Mouse (Mus musculus) erythroblast, adult 5-6 weeks (primary cell): ENCODE measurements around the gene Nelfb. TPM values are rescaled to one million over a fixed set of nuclear protein-coding genes. Genes with fewer than 3 reads are reported as not detected.

Source experiments
- ATAC-seq: replicated peaks from 2 replicates; pipeline ENCODE4 v1.8.0; 2016; ENCODE audit warnings: moderate number of reproducible peaks, mild to moderate bottlenecking, moderate TSS enrichment, inconsistent platforms; ENCODE audit not compliant: poor library complexity, low FRiP score, severe bottlenecking
- total RNA-seq, 2 experiments: library from RNA; stranded (forward) in 1 of 2; stranded (reverse) in 1 of 2; fragments of 150-400 nt in 1 of 2; fragments of 200-764, 138-1000 nt in 1 of 2; gene quantifications; 2 replicates each; pipeline versions ENCODE4 v1.2.3 to v1.2.4; 2015 to 2017; ENCODE audit warnings: low replicate concordance in 2 of 2

Nelfb gene
- total RNA-seq, 2 experiments from 2014 or later: 0.77 to 25.7 TPM

DNA sequence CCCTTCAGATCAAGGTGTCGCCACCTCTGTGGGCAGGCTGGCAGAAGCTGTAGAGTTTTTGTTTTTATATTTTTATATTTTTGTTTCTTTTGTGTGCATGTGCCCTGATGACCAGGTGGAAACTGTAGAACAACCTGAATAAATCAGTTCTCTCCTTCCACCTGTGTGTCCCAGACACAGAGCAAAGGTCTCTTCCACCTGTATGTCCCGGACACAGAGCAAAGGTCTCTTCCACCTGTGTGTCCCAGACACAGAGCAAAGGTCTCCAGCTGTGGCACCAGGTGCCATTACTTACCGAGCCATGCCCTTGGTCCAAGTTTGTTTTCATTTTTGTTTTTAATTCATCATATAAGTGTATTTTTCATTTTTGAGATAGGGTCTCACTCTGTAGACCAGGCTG, 55.1 kb downstream of the Nelfb start:
- no peak for ATAC-seq

DNA sequence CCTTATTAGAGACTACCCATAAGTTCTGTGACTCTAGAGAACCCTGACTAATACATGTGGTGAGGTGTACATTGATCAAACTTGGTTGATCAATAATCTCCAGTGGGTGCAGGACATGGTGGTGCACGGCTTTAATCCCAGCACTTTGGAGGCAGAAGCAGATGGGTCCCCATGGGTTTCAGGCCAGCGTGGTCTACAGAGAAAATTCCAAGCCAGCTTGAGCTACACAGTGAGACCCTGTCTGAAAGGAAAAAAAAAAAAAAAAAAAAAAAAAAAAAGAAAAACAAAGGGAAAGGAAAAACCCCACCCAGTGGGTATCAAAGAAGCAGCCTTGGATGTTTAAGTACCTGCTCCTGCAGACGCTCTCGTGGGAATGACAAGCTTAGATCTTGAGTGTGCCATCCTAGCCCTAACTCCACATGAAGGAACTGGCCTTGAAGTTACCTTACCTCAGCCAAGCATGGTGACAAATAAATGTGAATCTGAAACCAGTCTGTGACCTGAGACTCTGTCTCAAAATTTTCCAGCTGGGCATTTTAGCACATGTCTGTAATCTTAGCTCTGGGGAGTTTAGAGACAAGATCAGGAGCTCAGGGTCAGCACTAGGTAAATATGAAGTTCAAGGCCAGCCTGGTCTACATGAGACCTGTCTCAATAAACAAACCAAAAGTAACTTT, 59.9 kb downstream of the Nelfb start:
- ATAC-seq: no peak

Other genes starting within 250 kb of the Nelfb start
Only the 30 nearest of the 33 such genes appear.
- 17.6 and 33.6 TPM in 2 replicates for gene Mrpl41, start 236.4 kb downstream of the Nelfb start, total RNA-seq (2015; ENCODE audit: low replicate concordance)
- gene Mrpl41, start 236.4 kb downstream of the Nelfb start, total RNA-seq (2017; ENCODE audit: low replicate concordance): 18.8 and 37.7 TPM in 2 replicates
- 24.8 and 46.6 TPM in 2 replicates for gene Pnpla7, start 235.5 kb downstream of the Nelfb start, total RNA-seq (2015; ENCODE audit: low replicate concordance)
- gene Pnpla7, start 235.5 kb downstream of the Nelfb start, total RNA-seq (2017; ENCODE audit: low replicate concordance): 29.9 and 37.2 TPM in 2 replicates
- 1.7 and 2.1 TPM in 2 replicates for gene Nsmf, start 157.1 kb downstream of the Nelfb start, total RNA-seq (2015; ENCODE audit: low replicate concordance)
- gene Nsmf, start 157.1 kb downstream of the Nelfb start, total RNA-seq (2017; ENCODE audit: low replicate concordance): 0.60 and 1.5 TPM in 2 replicates
- not detected in 2 replicates for gene Entpd8, start 131.2 kb downstream of the Nelfb start, total RNA-seq (2015; ENCODE audit: low replicate concordance)
- not detected in 2 replicates for gene Entpd8, start 131.2 kb downstream of the Nelfb start, total RNA-seq (2017; ENCODE audit: low replicate concordance)
- not detected in 2 replicates for gene Noxa1, start 116.3 kb downstream of the Nelfb start, total RNA-seq (2015; ENCODE audit: low replicate concordance)
- not detected in 2 replicates for gene Noxa1, start 116.3 kb downstream of the Nelfb start, total RNA-seq (2017; ENCODE audit: low replicate concordance)
- gene Nrarp, start 30.7 kb downstream of the Nelfb start, total RNA-seq (2015; ENCODE audit: low replicate concordance): not detected in 2 replicates
- 0.51 TPM in 1 of 2 replicates, not detected in the other for gene Nrarp, start 30.7 kb downstream of the Nelfb start, total RNA-seq (2017; ENCODE audit: low replicate concordance)
- gene Tor4a, start 14.6 kb downstream of the Nelfb start, total RNA-seq (2015; ENCODE audit: low replicate concordance): 3.1 and 5.0 TPM in 2 replicates
- gene Tor4a, start 14.6 kb downstream of the Nelfb start, total RNA-seq (2017; ENCODE audit: low replicate concordance): 6.7 and 7.4 TPM in 2 replicates
- not detected in 2 replicates for gene Stpg3, start 3.1 kb upstream of the Nelfb start, total RNA-seq (2015; ENCODE audit: low replicate concordance)
- 0.34 TPM in 1 of 2 replicates, not detected in the other for gene Stpg3, start 3.1 kb upstream of the Nelfb start, total RNA-seq (2017; ENCODE audit: low replicate concordance)
- gene Fam166a, start 7.3 kb upstream of the Nelfb start, total RNA-seq (2015; ENCODE audit: low replicate concordance): not detected in 2 replicates
- not detected in 2 replicates for gene Fam166a, start 7.3 kb upstream of the Nelfb start, total RNA-seq (2017; ENCODE audit: low replicate concordance)
- gene Tubb4b, start 13.2 kb upstream of the Nelfb start, total RNA-seq (2015; ENCODE audit: low replicate concordance): 161 and 203 TPM in 2 replicates
- gene Tubb4b, start 13.2 kb upstream of the Nelfb start, total RNA-seq (2017; ENCODE audit: low replicate concordance): 205 and 234 TPM in 2 replicates
- gene Slc34a3, start 22.9 kb upstream of the Nelfb start, total RNA-seq (2015; ENCODE audit: low replicate concordance): not detected in 2 replicates
- not detected in 2 replicates for gene Slc34a3, start 22.9 kb upstream of the Nelfb start, total RNA-seq (2017; ENCODE audit: low replicate concordance)
- gene Rnf224, start 25.3 kb upstream of the Nelfb start, total RNA-seq (2015; ENCODE audit: low replicate concordance): not detected in 2 replicates
- not detected in 2 replicates for gene Rnf224, start 25.3 kb upstream of the Nelfb start, total RNA-seq (2017; ENCODE audit: low replicate concordance)
- gene Rnf208, start 30.8 kb upstream of the Nelfb start, total RNA-seq (2015; ENCODE audit: low replicate concordance): not detected in 2 replicates
- gene Rnf208, start 30.8 kb upstream of the Nelfb start, total RNA-seq (2017; ENCODE audit: low replicate concordance): not detected in 2 replicates
- not detected in 2 replicates for gene Cysrt1, start 31.0 kb upstream of the Nelfb start, total RNA-seq (2015; ENCODE audit: low replicate concordance)
- not detected in 2 replicates for gene Cysrt1, start 31.0 kb upstream of the Nelfb start, total RNA-seq (2017; ENCODE audit: low replicate concordance)
- 2.1 and 3.3 TPM in 2 replicates for gene AL732309.1, start 35.4 kb upstream of the Nelfb start, total RNA-seq (2015; ENCODE audit: low replicate concordance)
- 1.6 TPM in 1 of 2 replicates, not detected in the other for gene AL732309.1, start 35.4 kb upstream of the Nelfb start, total RNA-seq (2017; ENCODE audit: low replicate concordance)
- 2.5 and 8.8 TPM in 2 replicates for gene Tmem203, start 44.0 kb upstream of the Nelfb start, total RNA-seq (2015; ENCODE audit: low replicate concordance)
- 2.2 and 3.7 TPM in 2 replicates for gene Tmem203, start 44.0 kb upstream of the Nelfb start, total RNA-seq (2017; ENCODE audit: low replicate concordance)
- 1.5 and 4.0 TPM in 2 replicates for gene Tprn, start 51.1 kb upstream of the Nelfb start, total RNA-seq (2015; ENCODE audit: low replicate concordance)
- 0.26 and 2.6 TPM in 2 replicates for gene Tprn, start 51.1 kb upstream of the Nelfb start, total RNA-seq (2017; ENCODE audit: low replicate concordance)
- 36.5 and 67.5 TPM in 2 replicates for gene Ssna1, start 60.9 kb upstream of the Nelfb start, total RNA-seq (2015; ENCODE audit: low replicate concordance)
- gene Ssna1, start 60.9 kb upstream of the Nelfb start, total RNA-seq (2017; ENCODE audit: low replicate concordance): 9.9 and 24.8 TPM in 2 replicates
- 8.4 and 12.9 TPM in 2 replicates for gene Anapc2, start 61.0 kb upstream of the Nelfb start, total RNA-seq (2015; ENCODE audit: low replicate concordance)
- 9.2 and 18.7 TPM in 2 replicates for gene Anapc2, start 61.0 kb upstream of the Nelfb start, total RNA-seq (2017; ENCODE audit: low replicate concordance)
- gene Tmem210, start 76.7 kb upstream of the Nelfb start, total RNA-seq (2015; ENCODE audit: low replicate concordance): not detected in 2 replicates
- gene Tmem210, start 76.7 kb upstream of the Nelfb start, total RNA-seq (2017; ENCODE audit: low replicate concordance): not detected in 2 replicates
- gene Lrrc26, start 78.4 kb upstream of the Nelfb start, total RNA-seq (2015; ENCODE audit: low replicate concordance): not detected in 2 replicates
- not detected in 2 replicates for gene Lrrc26, start 78.4 kb upstream of the Nelfb start, total RNA-seq (2017; ENCODE audit: low replicate concordance)
- not detected in 2 replicates for gene Grin1, start 107.7 kb upstream of the Nelfb start, total RNA-seq (2015; ENCODE audit: low replicate concordance)
- not detected in 2 replicates for gene Grin1, start 107.7 kb upstream of the Nelfb start, total RNA-seq (2017; ENCODE audit: low replicate concordance)
- 4.6 and 11.1 TPM in 2 replicates for gene Man1b1, start 120.8 kb upstream of the Nelfb start, total RNA-seq (2015; ENCODE audit: low replicate concordance)
- 13.2 and 28.3 TPM in 2 replicates for gene Man1b1, start 120.8 kb upstream of the Nelfb start, total RNA-seq (2017; ENCODE audit: low replicate concordance)
- gene Dpp7, start 144.9 kb upstream of the Nelfb start, total RNA-seq (2015; ENCODE audit: low replicate concordance): 13.3 TPM in 1 of 2 replicates, not detected in the other
- 2.6 TPM in 1 of 2 replicates, not detected in the other for gene Dpp7, start 144.9 kb upstream of the Nelfb start, total RNA-seq (2017; ENCODE audit: low replicate concordance)
- 7.7 and 13.3 TPM in 2 replicates for gene Uap1l1, start 154.2 kb upstream of the Nelfb start, total RNA-seq (2015; ENCODE audit: low replicate concordance)
- 0.51 and 3.9 TPM in 2 replicates for gene Uap1l1, start 154.2 kb upstream of the Nelfb start, total RNA-seq (2017; ENCODE audit: low replicate concordance)
- 3.3 and 8.8 TPM in 2 replicates for gene Sapcd2, start 160.8 kb upstream of the Nelfb start, total RNA-seq (2015; ENCODE audit: low replicate concordance)
- gene Sapcd2, start 160.8 kb upstream of the Nelfb start, total RNA-seq (2017; ENCODE audit: low replicate concordance): 0.98 and 8.0 TPM in 2 replicates
- gene Entpd2, start 184.4 kb upstream of the Nelfb start, total RNA-seq (2015; ENCODE audit: low replicate concordance): not detected in 2 replicates
- gene Entpd2, start 184.4 kb upstream of the Nelfb start, total RNA-seq (2017; ENCODE audit: low replicate concordance): not detected in 2 replicates
- not detected in 2 replicates for gene Npdc1, start 187.9 kb upstream of the Nelfb start, total RNA-seq (2015; ENCODE audit: low replicate concordance)
- not detected in 2 replicates for gene Npdc1, start 187.9 kb upstream of the Nelfb start, total RNA-seq (2017; ENCODE audit: low replicate concordance)
- gene Fut7, start 211.8 kb upstream of the Nelfb start, total RNA-seq (2015; ENCODE audit: low replicate concordance): 2.7 and 4.0 TPM in 2 replicates
- gene Fut7, start 211.8 kb upstream of the Nelfb start, total RNA-seq (2017; ENCODE audit: low replicate concordance): 4.4 and 4.5 TPM in 2 replicates
- 7.7 and 16.7 TPM in 2 replicates for gene Abca2, start 217.2 kb upstream of the Nelfb start, total RNA-seq (2015; ENCODE audit: low replicate concordance)
- 4.5 and 7.3 TPM in 2 replicates for gene Abca2, start 217.2 kb upstream of the Nelfb start, total RNA-seq (2017; ENCODE audit: low replicate concordance)